Mouse (Mus musculus): ENCODE measurements around the gene Cacna1c. TPM values are rescaled to one million over a fixed set of nuclear protein-coding genes. Genes with fewer than 3 reads are reported as not detected.

The Cacna1c gene
- polyA plus RNA-seq, 1 experiment from 2014 or later: 4.0 TPM

Other genes starting within 250 kb of the Cacna1c start
- gene Dcp1b, start 21.2 kb downstream of the Cacna1c start, polyA plus RNA-seq (2015; fragmentation: Nextera tagmentation; extraction: Ambion mirVana): 7.4 and 7.6 TPM in 2 replicates
- gene Cacna2d4, start 40.1 kb upstream of the Cacna1c start, polyA plus RNA-seq (2015; fragmentation: Nextera tagmentation; extraction: Ambion mirVana): 0.03 and 0.12 TPM in 2 replicates
- 0.36 and 0.79 TPM in 2 replicates for gene Lrtm2, start 134.3 kb upstream of the Cacna1c start, polyA plus RNA-seq (2015; fragmentation: Nextera tagmentation; extraction: Ambion mirVana)
- 53.9 and 58.7 TPM in 2 replicates for gene Adipor2, start 221.3 kb upstream of the Cacna1c start, polyA plus RNA-seq (2015; fragmentation: Nextera tagmentation; extraction: Ambion mirVana)

Data from stomach, embryonic 15.5 days (tissue).